Mouse (Mus musculus) cerebellum, adult 9-11 months (tissue): ENCODE results near the gene Shank1.

Experiments used
- DNase-seq: peaks from one replicate; pipeline ENCODE4 v3.0.0; 2022

Gene Shank1

GRCm38 (mm10) chr7:44375207-44375606 lies 65.2 kb downstream of the Shank1 start:
- no peak for DNase-seq

GRCm38 (mm10) chr7:44375793-44376192 lies 65.7 kb downstream of the Shank1 start:
- DNase-seq: no peak

- DNase-seq: no peak
These were observed 68.2 kb downstream of the Shank1 start for GRCm38 (mm10) chr7:44378290-44378689.

GRCm38 (mm10) chr7:44382541-44382940 lies 72.5 kb downstream of the Shank1 start:
- DNase-seq: no peak

GRCm38 (mm10) chr7:44383980-44384715 lies 74.1 kb downstream of the Shank1 start, which contains the start of gene Syt3:
Gene Syt3, plus strand, starts transcription at chr7:44384102.
- DNase-seq: peak; percentile 92

GRCm38 (mm10) chr7:44384716-44385059 lies 74.6 kb downstream of the Shank1 start:
- no peak for DNase-seq

- DNase-seq: no peak
These were observed 75.7 kb downstream of the Shank1 start, which contains the start of gene 1700008O03Rik for GRCm38 (mm10) chr7:44385720-44386119. Gene 1700008O03Rik, minus strand, starts transcription at chr7:44385820.

GRCm38 (mm10) chr7:44391831-44392230 lies 81.8 kb downstream of the Shank1 start:
- DNase-seq: peak; percentile 96

GRCm38 (mm10) chr7:44392341-44392740 lies 82.3 kb downstream of the Shank1 start:
- DNase-seq: peak; percentile 58

GRCm38 (mm10) chr7:44393284-44393683 lies 83.2 kb downstream of the Shank1 start:
- peak; percentile 58 for DNase-seq

GRCm38 (mm10) chr7:44398570-44398969 lies 88.5 kb downstream of the Shank1 start:
- DNase-seq: peak; percentile 80

- no peak for DNase-seq
These were observed 91.6 kb downstream of the Shank1 start for GRCm38 (mm10) chr7:44401673-44402072.

GRCm38 (mm10) chr7:44405346-44406014 lies 95.4 kb downstream of the Shank1 start:
- peak; percentile 99 for DNase-seq

- no peak for DNase-seq
These were observed 95.9 kb downstream of the Shank1 start for GRCm38 (mm10) chr7:44406015-44406355.
